ENCODE assay signal across 27 mouse cellular contexts in genomic region chr5:54148091-54148795, GRCm38 (mm10).
DNase-seq lines count a peak whose midpoint lies in the region; ATAC-seq and TF ChIP-seq lines count a peak whose summit lies in the region.
"Had no signal": no experiment of that assay in that cellular context is flagged by ENCODE, and none has a peak within 500 bp of the region (broad histone marks: within the 10 kb centered on the region; RNA-seq: fewer than 3 reads in every experiment).

No protein-coding gene starts in this region.

- whole genome bisulfite sequencing in forebrain, embryonic 14.5 days = 44% methylated on average over 5 of the region's 5 CpGs
- 77% methylated on average over 5 of the region's 5 CpGs for WGBS in forebrain, embryonic 12.5 days
- 39% methylated on average over 5 of the region's 5 CpGs for WGBS in hindbrain, postnatal 0 days
- WGBS in hindbrain, embryonic 11.5 days = 92% methylated on average over 5 of the region's 5 CpGs

- no peak for TF ChIP-seq CTCF in hindbrain, postnatal 0 days (IDR thresholded peaks at IDR 0.05; ENCODE audit: low read depth)

- H3K36me3 ChIP-seq in forebrain, embryonic 14.5 days (ENCODE audit: control insufficient read depth, insufficient read depth, low read length) = no peaks in the 10 kb centered on the region
- no peaks in the 10 kb centered on the region for H3K36me3 ChIP-seq in forebrain, embryonic 12.5 days (replicated peaks)
- no peaks in the 10 kb centered on the region for H3K36me3 ChIP-seq in hindbrain, postnatal 0 days (ENCODE audit: insufficient read depth, low read length)
- H3K36me3 ChIP-seq in hindbrain, embryonic 11.5 days (ENCODE audit: control insufficient read depth, insufficient read depth, low read length) = no peaks in the 10 kb centered on the region
- H3K36me3 ChIP-seq: embryonic facial prominence, embryonic 12.5 days; embryonic facial prominence, embryonic 15.5 days; G1E; hindbrain, embryonic 12.5 days; intestine, embryonic 15.5 days; kidney, embryonic 15.5 days had no signal

- intact Hi-C loops in heart, postnatal 14 days (cut with DNase I) = no loop called here

- no peak overlapping the region for H3K27ac ChIP-seq in forebrain, embryonic 14.5 days (ENCODE audit: low read depth, low read length)
- no peak overlapping the region for H3K27ac ChIP-seq in forebrain, embryonic 12.5 days
- H3K27ac ChIP-seq in hindbrain, postnatal 0 days = no peak overlapping the region
- no peak overlapping the region for H3K27ac ChIP-seq in hindbrain, embryonic 11.5 days (ENCODE audit: low read depth, low read length)
- H3K27ac ChIP-seq: embryonic facial prominence, embryonic 12.5 days; embryonic facial prominence, embryonic 15.5 days; hindbrain, embryonic 12.5 days; intestine, embryonic 15.5 days; kidney, embryonic 15.5 days had no signal

- no peaks in the 10 kb centered on the region for H3K4me1 ChIP-seq in forebrain, embryonic 14.5 days (ENCODE audit: control insufficient read depth, insufficient read depth, low read length)
- no peaks in the 10 kb centered on the region for H3K4me1 ChIP-seq in forebrain, embryonic 12.5 days
- H3K4me1 ChIP-seq in hindbrain, postnatal 0 days (ENCODE audit: insufficient read depth, low read length) = no peaks in the 10 kb centered on the region
- no peaks in the 10 kb centered on the region for H3K4me1 ChIP-seq in hindbrain, embryonic 11.5 days (replicated peaks; ENCODE audit: control insufficient read depth, insufficient read depth, low read length)
- H3K4me1 ChIP-seq: embryonic facial prominence, embryonic 12.5 days; embryonic facial prominence, embryonic 15.5 days; hindbrain, embryonic 12.5 days; intestine, embryonic 15.5 days; kidney, embryonic 15.5 days had no signal

- no peaks in the 10 kb centered on the region for H3K27me3 ChIP-seq in forebrain, embryonic 14.5 days (replicated peaks; ENCODE audit: control insufficient read depth, insufficient read depth, low read length)
- H3K27me3 ChIP-seq in forebrain, embryonic 12.5 days = no peaks in the 10 kb centered on the region
- no peaks in the 10 kb centered on the region for H3K27me3 ChIP-seq in hindbrain, postnatal 0 days (ENCODE audit: insufficient read depth, low read length)
- no peaks in the 10 kb centered on the region for H3K27me3 ChIP-seq in hindbrain, embryonic 11.5 days (ENCODE audit: control insufficient read depth, insufficient read depth, low read length)
- H3K27me3 ChIP-seq: CH12.LX; embryonic facial prominence, embryonic 12.5 days; embryonic facial prominence, embryonic 15.5 days; hindbrain, embryonic 12.5 days; intestine, embryonic 15.5 days; kidney, embryonic 15.5 days had no signal

- H3K9me3 ChIP-seq in forebrain, embryonic 14.5 days (replicated peaks; ENCODE audit: control insufficient read depth, low read length) = no peaks in the 10 kb centered on the region
- H3K9me3 ChIP-seq in forebrain, embryonic 12.5 days = no peaks in the 10 kb centered on the region
- H3K9me3 ChIP-seq in hindbrain, postnatal 0 days (ENCODE audit: low read length) = no peaks in the 10 kb centered on the region
- no peaks in the 10 kb centered on the region for H3K9me3 ChIP-seq in hindbrain, embryonic 11.5 days (ENCODE audit: control insufficient read depth, low read length)
- H3K9me3 ChIP-seq: embryonic facial prominence, embryonic 12.5 days; embryonic facial prominence, embryonic 15.5 days; G1E; hindbrain, embryonic 12.5 days; intestine, embryonic 15.5 days; kidney, embryonic 15.5 days had no signal

- H3K9ac ChIP-seq in forebrain, embryonic 14.5 days (ENCODE audit: low read length) = no peak overlapping the region
- H3K9ac ChIP-seq in forebrain, embryonic 12.5 days = no peak overlapping the region
- H3K9ac ChIP-seq in hindbrain, postnatal 0 days (replicated peaks; ENCODE audit: low read length) = no peak overlapping the region
- no peak overlapping the region for H3K9ac ChIP-seq in hindbrain, embryonic 11.5 days (ENCODE audit: low read depth, low read length)
- H3K9ac ChIP-seq: embryonic facial prominence, embryonic 12.5 days; embryonic facial prominence, embryonic 15.5 days; hindbrain, embryonic 12.5 days; intestine, embryonic 15.5 days; kidney, embryonic 15.5 days had no signal

- no peak overlapping the region for H3K4me3 ChIP-seq in forebrain, embryonic 14.5 days (ENCODE audit: low read depth, low read length)
- no peak overlapping the region for H3K4me3 ChIP-seq in forebrain, embryonic 12.5 days (replicated peaks)
- H3K4me3 ChIP-seq in hindbrain, postnatal 0 days (ENCODE audit: low read length) = no peak overlapping the region
- no peak overlapping the region for H3K4me3 ChIP-seq in hindbrain, embryonic 11.5 days (ENCODE audit: low read depth, low read length)
- H3K4me3 ChIP-seq: embryonic facial prominence, embryonic 12.5 days; embryonic facial prominence, embryonic 15.5 days; hindbrain, embryonic 12.5 days; intestine, embryonic 15.5 days; kidney, embryonic 15.5 days had no signal

- peak; percentile 61 for DNase-seq in forebrain, embryonic 14.5 days (ENCODE audit: low spot score)
- peak; percentile 46 for DNase-seq in heart, adult 11 months
- DNase-seq in heart, postnatal 14 days = no peak
- DNase-seq in hindbrain, postnatal 0 days (ENCODE audit: low spot score) = peak; percentile 51
- no peak for DNase-seq in hindbrain, embryonic 11.5 days (ENCODE audit: low spot score)
- DNase-seq: adrenal gland, postnatal 10 days; adrenal gland, postnatal 36 days; B cell, adult 2 months; cerebellum, adult 11 months; cerebellum, adult 2 months; cerebellum, adult 9-11 months; cerebellum, postnatal 25 days; gastrocnemius, postnatal 10 days; gastrocnemius, postnatal 36 days; heart, postnatal 36 days; kidney, adult 11 months; kidney, adult 8-10 months had no signal

- no peak overlapping the region for H3K4me2 ChIP-seq in forebrain, embryonic 14.5 days (ENCODE audit: low read length)
- H3K4me2 ChIP-seq in forebrain, embryonic 12.5 days = no peak overlapping the region
- no peak overlapping the region for H3K4me2 ChIP-seq in hindbrain, postnatal 0 days (ENCODE audit: low read depth, low read length)
- H3K4me2 ChIP-seq in hindbrain, embryonic 11.5 days (replicated peaks; ENCODE audit: low read depth, low read length) = no peak overlapping the region
- H3K4me2 ChIP-seq: embryonic facial prominence, embryonic 12.5 days; embryonic facial prominence, embryonic 15.5 days; heart, embryonic 11.5 days; hindbrain, embryonic 12.5 days; intestine, embryonic 15.5 days; kidney, embryonic 15.5 days had no signal

- peak; percentile 65; the same call in 1 of the 2 replicates for ATAC-seq in forebrain, embryonic 14.5 days
- no peak for ATAC-seq in forebrain, embryonic 12.5 days (ENCODE audit: low FRiP score)
- ATAC-seq in hindbrain, postnatal 0 days = peak; percentile 38; the same call in 1 of the 2 replicates
- no peak for ATAC-seq in hindbrain, embryonic 11.5 days (ENCODE audit: low FRiP score)
- ATAC-seq: intestine, embryonic 15.5 days; Patski had no signal

Comparison
In these comparisons a context has a peak if more than half of its experiments do, and no peak if none do; other contexts are left out.
1. ATAC-seq: peak in forebrain, embryonic 14.5 days (single experiment) and hindbrain, postnatal 0 days (single experiment); none in forebrain, embryonic 12.5 days (single experiment) and hindbrain, embryonic 11.5 days (single experiment).
2. DNase-seq: peak in forebrain, embryonic 14.5 days (single experiment), heart, adult 11 months (single experiment) and hindbrain, postnatal 0 days (single experiment); none in heart, postnatal 14 days (0 of 2) and hindbrain, embryonic 11.5 days (single experiment).